Mouse (Mus musculus) liver, embryonic 14.5 days (tissue): ENCODE results near the gene Hmgb1.

Experiments
- CTCF ChIP-seq: IDR thresholded peaks from 2 replicates; pipeline ENCODE4 v1.5.1; 2016; ENCODE audit warnings: antibody characterized with exemption, low read depth, control low read depth
- EP300 ChIP-seq: IDR thresholded peaks from 2 replicates; pipeline ENCODE4 v1.6.1; 2016; ENCODE audit warnings: antibody characterized with exemption, low read depth

- TF ChIP-seq CTCF (no peak), EP300 (no peak)
Measured at GRCm38 (mm10) chr5:149217524-149218357, 33.5 kb upstream of the Hmgb1 start.
